Mouse (Mus musculus): ENCODE results near the gene Cdc7.

- TF ChIP-seq USF1 (IDR thresholded peaks at IDR 0.05; ENCODE audit: low read depth, low read length), result no peak
- no peak for TF ChIP-seq EP300 (IDR thresholded peaks at IDR 0.05; ENCODE audit: low read length)
- TF ChIP-seq CTCF (conservative IDR thresholded peaks at IDR 0.05 in 1 of 2, IDR thresholded peaks at IDR 0.05 in 1 of 2; ENCODE audit: low read depth in 2 of 2, low read length in 2 of 2), result no peak
- no peak for TF ChIP-seq ZC3H11A (IDR thresholded peaks at IDR 0.05; ENCODE audit: low read depth, low read length)
- no peak for TF ChIP-seq E2F4 (IDR thresholded peaks at IDR 0.05; ENCODE audit: insufficient replicate concordance, low read depth, low read length)
- TF ChIP-seq BHLHE40 (IDR thresholded peaks at IDR 0.05; ENCODE audit: low read depth, low read length), result no peak
- TF ChIP-seq POLR2AphosphoS2 (IDR thresholded peaks at IDR 0.05; ENCODE audit: low read depth, low read length), result no peak
- TF ChIP-seq ZNF384 (IDR thresholded peaks at IDR 0.05; ENCODE audit: low read depth, low read length), result no peak
- no peak for TF ChIP-seq TBP (conservative IDR thresholded peaks at IDR 0.05; ENCODE audit: low read depth, low read length)
- TF ChIP-seq GABPA (IDR thresholded peaks at IDR 0.05; ENCODE audit: insufficient replicate concordance, low read depth, low read length), result no peak
- TF ChIP-seq POLR2A (IDR thresholded peaks at IDR 0.05; ENCODE audit: low read depth, low read length), result no peak
- TF ChIP-seq MAX (IDR thresholded peaks at IDR 0.05; ENCODE audit: low read length), result no peak
- TF ChIP-seq NELFE (IDR thresholded peaks at IDR 0.05; ENCODE audit: low read depth, low read length), result no peak
- TF ChIP-seq MAFK (IDR thresholded peaks at IDR 0.05; ENCODE audit: insufficient replicate concordance, low read length), result no peak
These were observed 45.6 kb downstream of the Cdc7 start for GRCm38 (mm10) chr5:107009721-107010120.
